Mouse (Mus musculus): ENCODE measurements at regions not wholly inside any gene's neighbourhood (a gene's known extent, or its start where the extent isn't known, plus 50 kb on each side); places are given as distances from the start of the nearest gene placed in this dataset.

DNA sequence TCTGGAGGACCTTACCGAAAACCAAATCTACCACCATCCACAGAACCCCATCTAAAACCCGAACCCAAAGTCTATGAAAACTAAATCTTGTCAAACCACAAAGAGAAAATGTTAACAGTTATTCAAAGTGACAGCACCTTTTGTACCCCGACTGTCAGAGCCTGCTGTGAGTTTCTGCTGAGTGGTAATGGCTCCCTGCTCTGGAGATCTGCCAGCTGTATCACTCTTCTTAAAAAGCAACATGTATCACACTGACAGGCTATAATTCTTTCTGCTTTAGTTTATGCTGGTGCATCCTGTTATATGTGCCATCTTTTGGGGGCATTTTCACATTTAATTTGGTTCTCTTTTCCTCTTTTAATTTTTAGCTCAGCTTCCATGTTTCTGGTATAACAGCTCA is 268.5 kb downstream of the Fam84a start:
- TF ChIP-seq POLR2A (IDR thresholded peaks at IDR 0.05; ENCODE audit: insufficient read length, low read depth) (no peak), USF1 (IDR thresholded peaks at IDR 0.05; ENCODE audit: low read depth) (no peak), MAX (IDR thresholded peaks at IDR 0.05; ENCODE audit: low read depth) (no peak), CEBPB (IDR thresholded peaks at IDR 0.05; ENCODE audit: insufficient read depth, poor library complexity, severe bottlenecking) (no peak), MYOG (IDR thresholded peaks at IDR 0.05; ENCODE audit: control insufficient read depth in 1 of 3, insufficient read depth in 1 of 3, insufficient read length in 2 of 3, low read depth in 2 of 3) (no peak), REST (IDR thresholded peaks at IDR 0.05; ENCODE audit: insufficient read depth, insufficient read length) (no peak), POLR2AphosphoS2 (IDR thresholded peaks at IDR 0.05; ENCODE audit: insufficient read length, low read depth) (no peak)
